Mouse (Mus musculus) liver, embryonic 16.5 days (tissue): Measurements from ENCODE around the gene Abcb8. TPM values are rescaled to one million over a fixed set of nuclear protein-coding genes. Genes with fewer than 3 reads are reported as not detected.

Source experiments
- ATAC-seq: fragments of 200-750 bp; cut with Nextera tagmentation; 2 replicates; pipeline ENCODE4 v1.8.0; 2017; ENCODE audit warnings: low read depth, mild to moderate bottlenecking, moderate number of reproducible peaks, moderate library complexity
- H3K27ac ChIP-seq: fragments of 300-500 bp; sonication (generic); 2 replicates; pipeline ENCODE4 v1.5.1; 2014; ENCODE audit warnings: mild to moderate bottlenecking, low read length
- H3K27me3 ChIP-seq: fragments of 300-500 bp; sonication (generic); 2 replicates; pipeline ENCODE4 v1.6.1; 2014; ENCODE audit warnings: low read depth, low read length, mixed read lengths; ENCODE audit not compliant: control insufficient read depth, insufficient read depth
- H3K36me3 ChIP-seq: fragments of 300-500 bp; sonication (generic); 2 replicates; pipeline ENCODE4 v1.6.1; 2014; ENCODE audit warnings: mild to moderate bottlenecking; ENCODE audit not compliant: control insufficient read depth, insufficient read depth
- H3K4me1 ChIP-seq: fragments of 300-500 bp; sonication (generic); 2 replicates; pipeline ENCODE4 v1.6.1; 2014; ENCODE audit warnings: low read depth, low read length, mixed read lengths; ENCODE audit not compliant: control insufficient read depth
- H3K4me2 ChIP-seq: fragments of 300-500 bp; sonication (generic); 2 replicates; pipeline ENCODE4 v1.6.1; 2014; ENCODE audit warnings: low read depth, low read length, mixed read lengths
- H3K4me3 ChIP-seq: fragments of 300-500 bp; sonication (generic); 2 replicates; pipeline ENCODE4 v1.5.1; 2014; ENCODE audit warnings: low read depth, mild to moderate bottlenecking, low read length
- H3K9ac ChIP-seq: fragments of 300-500 bp; sonication (generic); 2 replicates; pipeline ENCODE4 v1.6.1; 2014; ENCODE audit warnings: low read depth, low read length
- H3K9me3 ChIP-seq: fragments of 300-500 bp; sonication (generic); replicated peaks from 2 replicates; pipeline ENCODE4 v1.6.1; 2016; ENCODE audit warnings: low read length; ENCODE audit not compliant: control insufficient read depth
- WGBS: fragments of 180-500 bp; shearing (Covaris S2); extraction: QIAGEN DNeasy Blood & Tissue Kit; methylation state at CpG from one replicate; pipeline ENCODE4 v1.1.7; 2014; ENCODE audit not compliant: insufficient replicate concordance; 5-methylcytosine and 5-hydroxymethylcytosine counted together
- polyA plus RNA-seq: library from polyadenylated mRNA; unstranded; fragments of >200 nt; fragmentation: Nextera tagmentation; extraction: Ambion mirVana; gene quantifications from 2 replicates; pipeline ENCODE4 v1.2.1, GENCODE M21; 2015

Abcb8 gene
- polyA plus RNA-seq, 1 experiment from 2014 or later: 29.6 TPM

DNA sequence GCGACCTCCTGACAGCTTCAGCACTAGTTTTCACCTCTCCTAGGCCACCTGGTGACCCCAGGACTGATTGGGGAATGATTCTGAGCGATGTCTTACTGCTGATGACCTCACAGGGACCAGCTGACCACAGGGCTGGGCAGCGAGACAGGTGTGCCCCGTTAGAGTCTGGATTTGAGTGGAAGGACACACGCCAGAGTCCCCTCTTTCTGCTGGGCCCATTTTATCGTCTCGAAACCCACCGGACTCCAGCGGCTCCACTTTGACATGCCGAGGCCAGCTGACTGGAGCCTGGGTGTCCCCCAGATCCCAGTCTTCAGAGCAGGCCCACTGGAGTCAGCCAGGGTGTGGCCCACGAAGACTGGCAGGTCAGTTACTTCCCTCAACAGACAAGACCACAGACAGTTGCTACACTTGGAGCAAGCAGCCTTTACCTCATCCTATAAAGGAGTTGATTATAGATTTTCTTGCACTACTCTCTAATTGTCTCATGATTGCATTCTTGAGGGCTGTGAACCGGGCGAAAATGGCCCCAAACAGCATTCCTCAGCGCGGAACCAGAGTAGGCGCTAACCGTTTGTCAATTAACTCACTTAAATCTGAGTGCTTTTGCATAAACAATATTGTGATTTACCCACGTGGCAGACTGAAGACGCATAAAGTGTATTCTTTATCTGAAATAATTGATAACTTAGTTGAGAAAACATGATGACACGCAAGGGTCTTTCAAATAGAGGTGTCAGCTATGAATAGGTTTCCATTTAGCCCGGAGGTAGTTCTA is 30.7 kb downstream of the Abcb8 start:
- peaks cover 37% of the 10 kb centered on the region for H3K4me1 ChIP-seq
- H3K36me3 ChIP-seq: no peaks in the 10 kb centered on the region
- H3K27ac ChIP-seq: peak overlapping the region; percentile 94
- H3K27me3 ChIP-seq: no peaks in the 10 kb centered on the region
- H3K4me2 ChIP-seq: peak overlapping the region; percentile 89
- no peaks in the 10 kb centered on the region for H3K9me3 ChIP-seq
- H3K4me3 ChIP-seq: peak overlapping the region; percentile 74
- peak overlapping the region; percentile 82 for H3K9ac ChIP-seq
- 9% methylated on average over 21 of the region's 21 CpGs for WGBS
- ATAC-seq: no peak

DNA sequence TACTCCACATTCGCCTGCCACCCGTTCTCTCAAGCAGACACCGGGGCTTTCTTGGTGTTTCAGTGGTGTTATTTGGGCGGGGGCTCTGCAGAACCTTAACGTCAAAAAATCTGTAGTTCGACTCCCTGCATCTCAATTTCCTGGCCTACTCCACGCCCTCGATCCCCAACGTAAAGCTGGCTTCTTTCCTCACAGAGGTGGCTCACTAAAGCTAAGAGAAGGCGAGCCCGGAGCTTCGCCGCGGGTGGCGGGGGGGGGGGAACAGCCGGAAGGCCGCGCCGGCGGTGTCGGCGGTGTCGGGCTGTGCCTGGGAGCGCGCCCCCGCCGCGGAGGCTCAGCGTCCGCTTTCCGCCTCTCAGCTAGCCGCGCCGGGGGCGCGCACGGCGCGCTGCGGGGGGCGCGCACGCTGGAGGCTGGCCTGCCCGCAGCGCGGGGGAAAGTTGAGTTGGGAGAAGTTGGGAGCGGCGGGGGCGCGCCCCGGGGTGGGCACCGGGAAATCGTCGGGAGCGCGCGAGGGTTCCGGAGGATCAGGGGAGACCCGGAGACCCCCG is 31.5 kb downstream of the Abcb8 start:
- Histone ChIP-seq H3K4me1 (peaks cover 37% of the 10 kb centered on the region), H3K9ac (peak overlapping the region; percentile 82), H3K9me3 (no peaks in the 10 kb centered on the region), H3K27ac (peak overlapping the region; percentile 94), H3K4me3 (peak overlapping the region; percentile 74), H3K4me2 (peak overlapping the region; percentile 89), H3K36me3 (no peaks in the 10 kb centered on the region; the same call in 1 of the 2 replicates), H3K27me3 (no peaks in the 10 kb centered on the region)
- ATAC-seq: peak; percentile 59
- under 1% methylated on average over 43 of the region's 60 CpGs for WGBS

DNA sequence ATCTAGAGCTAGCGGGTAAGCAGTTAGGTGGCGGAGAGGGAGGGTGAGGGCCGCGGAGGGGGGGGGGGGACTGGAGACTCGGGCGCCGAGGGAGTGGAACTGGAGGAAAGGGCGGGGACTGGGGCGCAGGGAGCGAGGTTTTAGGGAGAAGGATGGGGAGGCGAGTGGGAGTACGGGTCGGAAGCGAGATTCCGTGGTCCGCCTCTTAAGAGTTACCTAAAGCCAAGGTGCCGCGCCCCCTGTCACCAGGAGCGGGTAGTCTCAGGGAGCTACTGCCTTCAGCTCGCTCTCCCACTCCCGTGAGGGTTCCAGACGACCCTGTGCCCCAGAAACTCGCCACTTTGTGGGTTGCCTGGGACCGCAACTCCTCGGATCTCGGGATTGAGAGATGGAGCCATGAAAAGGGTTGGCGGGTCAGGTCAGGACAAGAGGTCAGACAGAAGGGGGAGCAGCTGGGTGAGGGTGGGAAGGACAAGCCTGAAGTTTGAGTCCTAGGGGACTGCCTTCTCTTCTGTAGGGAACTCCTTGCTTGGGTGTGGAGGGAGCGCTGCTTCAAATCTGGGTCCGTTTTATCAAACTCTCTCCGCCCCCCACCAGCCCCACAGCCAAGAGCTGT is 32.1 kb downstream of the Abcb8 start:
- Histone ChIP-seq H3K27ac (peak overlapping the region; percentile 94), H3K4me3 (peak overlapping the region; percentile 74), H3K9ac (peak overlapping the region; percentile 82), H3K27me3 (no peaks in the 10 kb centered on the region), H3K36me3 (no peaks in the 10 kb centered on the region; the same call in 1 of the 2 replicates), H3K4me2 (peak overlapping the region; percentile 89), H3K9me3 (no peaks in the 10 kb centered on the region), H3K4me1 (peaks cover 37% of the 10 kb centered on the region)
- 1% methylated on average over 24 of the region's 30 CpGs for WGBS
- no peak for ATAC-seq

DNA sequence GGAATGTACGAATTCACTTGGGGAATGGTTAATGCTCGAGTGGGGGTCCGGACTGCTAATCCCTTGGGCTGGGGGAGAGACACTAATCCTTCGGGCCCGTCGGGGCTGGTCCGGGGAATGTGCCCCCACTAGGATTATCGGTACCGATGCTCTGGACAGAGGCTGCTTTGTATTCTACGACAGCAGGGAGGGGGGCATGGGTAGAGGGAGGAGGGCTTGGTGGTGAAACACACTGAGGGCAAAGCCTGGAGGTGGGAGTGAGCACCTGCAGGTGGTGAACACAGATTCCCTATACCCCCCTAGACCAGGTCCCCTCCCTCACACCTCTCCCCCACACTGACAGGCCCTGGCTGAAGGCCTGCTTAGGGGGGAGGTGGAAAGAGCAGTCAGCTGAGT is 32.6 kb downstream of the Abcb8 start:
- H3K9ac ChIP-seq: peak overlapping the region; percentile 82
- 10% methylated on average over 10 of the region's 10 CpGs for WGBS
- peaks cover 37% of the 10 kb centered on the region for H3K4me1 ChIP-seq
- peak overlapping the region; percentile 89 for H3K4me2 ChIP-seq
- H3K36me3 ChIP-seq: peaks cover 2% of the 10 kb centered on the region; the same call in 1 of the 2 replicates
- H3K27ac ChIP-seq: no peak overlapping the region
- no peaks in the 10 kb centered on the region for H3K9me3 ChIP-seq
- no peak for ATAC-seq
- peak overlapping the region; percentile 74 for H3K4me3 ChIP-seq
- no peaks in the 10 kb centered on the region for H3K27me3 ChIP-seq

DNA sequence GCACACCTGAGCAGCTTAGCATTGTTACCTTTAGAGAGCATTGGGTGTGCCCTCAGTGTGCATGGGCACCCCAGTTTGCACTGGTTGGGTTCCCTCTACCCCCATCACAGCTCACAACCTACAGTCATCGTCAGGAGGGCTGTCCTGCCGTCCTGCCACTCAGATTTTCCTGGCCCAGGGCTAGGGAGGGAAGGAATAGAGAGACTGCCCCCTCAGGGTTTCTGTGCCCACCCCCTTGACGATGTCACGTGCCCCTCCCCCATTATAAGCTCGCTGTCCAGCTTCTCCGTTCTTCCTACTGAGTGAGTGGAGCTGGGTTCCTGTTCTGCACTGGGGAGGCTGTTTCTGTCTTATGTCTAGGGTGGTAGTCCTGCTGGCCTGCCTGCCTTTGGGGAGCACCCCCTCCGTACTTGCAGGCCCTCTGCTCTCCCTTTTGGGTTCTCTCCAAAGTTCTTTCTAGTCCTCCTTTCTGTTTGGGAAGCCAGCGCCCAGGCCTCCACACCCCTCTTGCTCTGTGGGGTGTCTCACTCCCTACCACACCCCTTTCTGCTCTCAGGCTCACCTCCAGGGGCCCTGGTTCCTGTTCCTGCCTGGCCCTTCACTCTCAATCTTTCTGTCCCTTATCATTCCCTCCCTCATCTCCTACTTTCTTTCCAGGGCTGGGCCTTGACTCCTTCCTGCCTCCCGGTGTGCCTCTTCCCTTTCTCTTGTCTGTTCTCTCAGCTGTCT is 33.3 kb downstream of the Abcb8 start:
- no peak for ATAC-seq
- peaks cover 5% of the 10 kb centered on the region; the same call in 1 of the 2 replicates for H3K36me3 ChIP-seq
- peak overlapping the region; percentile 89 for H3K4me2 ChIP-seq
- H3K4me1 ChIP-seq: peaks cover 37% of the 10 kb centered on the region
- H3K27me3 ChIP-seq: no peaks in the 10 kb centered on the region
- peak overlapping the region; percentile 74; the same call in 1 of the 2 replicates for H3K4me3 ChIP-seq
- no peaks in the 10 kb centered on the region for H3K9me3 ChIP-seq
- WGBS: 12% methylated on average over 9 of the region's 9 CpGs
- no peak overlapping the region for H3K27ac ChIP-seq
- no peak overlapping the region for H3K9ac ChIP-seq

DNA sequence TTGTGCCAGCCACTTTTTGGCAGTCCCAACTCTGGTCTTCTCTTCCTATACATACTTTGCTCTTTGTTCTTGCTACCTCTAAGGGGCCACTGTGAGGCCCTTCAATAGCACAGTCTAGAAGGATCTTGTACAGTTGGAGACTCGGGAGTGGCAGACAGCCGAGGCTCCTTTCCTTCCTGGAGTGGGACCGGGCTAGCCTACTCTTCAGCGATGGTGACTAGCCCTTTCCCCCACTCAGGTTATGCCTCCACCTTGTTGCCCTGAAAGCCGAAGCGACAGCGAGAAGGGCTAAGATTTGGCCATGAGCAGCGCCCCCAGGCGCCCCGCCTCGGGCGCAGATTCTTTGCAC is 33.8 kb downstream of the Abcb8 start:
- H3K4me1 ChIP-seq: peaks cover 37% of the 10 kb centered on the region
- WGBS: 36% methylated on average over 12 of the region's 12 CpGs
- peak overlapping the region; percentile 7; the same call in 1 of the 2 replicates for H3K4me2 ChIP-seq
- no peak for ATAC-seq
- H3K27ac ChIP-seq: no peak overlapping the region
- no peak overlapping the region for H3K9ac ChIP-seq
- no peaks in the 10 kb centered on the region for H3K9me3 ChIP-seq
- peaks cover 6% of the 10 kb centered on the region; the same call in 1 of the 2 replicates for H3K36me3 ChIP-seq
- no peaks in the 10 kb centered on the region for H3K27me3 ChIP-seq
- no peak overlapping the region for H3K4me3 ChIP-seq

DNA sequence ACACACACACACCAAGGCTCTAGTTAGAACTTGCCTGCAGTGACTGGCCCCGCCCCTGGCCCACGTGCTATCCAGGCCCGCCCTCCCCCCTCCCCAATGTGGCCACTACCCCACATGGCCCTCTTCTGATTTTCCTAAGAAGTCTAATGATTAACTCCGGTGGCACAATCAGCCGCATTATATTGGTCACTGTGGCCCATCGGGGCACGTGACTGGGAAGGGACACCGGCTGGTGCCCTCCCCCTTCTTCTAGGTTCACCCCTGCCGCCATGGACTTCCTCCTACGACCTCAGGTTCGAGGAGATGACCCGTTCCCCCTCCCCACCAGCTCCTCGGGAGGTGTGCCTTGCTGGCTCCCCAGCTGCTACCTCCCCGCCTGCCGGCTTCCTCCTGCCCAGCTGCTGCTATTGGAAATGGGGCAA is 34.5 kb downstream of the Abcb8 start:
- Histone ChIP-seq H3K4me3 (peak overlapping the region; percentile 41), H3K4me2 (peak overlapping the region; percentile 46), H3K4me1 (peaks cover 33% of the 10 kb centered on the region), H3K9me3 (no peaks in the 10 kb centered on the region), H3K36me3 (peaks cover 9% of the 10 kb centered on the region; the same call in 1 of the 2 replicates), H3K27ac (no peak overlapping the region), H3K9ac (peak overlapping the region; percentile 19; the same call in 1 of the 2 replicates), H3K27me3 (no peaks in the 10 kb centered on the region)
- WGBS: 8% methylated on average over 15 of the region's 15 CpGs
- ATAC-seq: peak; percentile 25

DNA sequence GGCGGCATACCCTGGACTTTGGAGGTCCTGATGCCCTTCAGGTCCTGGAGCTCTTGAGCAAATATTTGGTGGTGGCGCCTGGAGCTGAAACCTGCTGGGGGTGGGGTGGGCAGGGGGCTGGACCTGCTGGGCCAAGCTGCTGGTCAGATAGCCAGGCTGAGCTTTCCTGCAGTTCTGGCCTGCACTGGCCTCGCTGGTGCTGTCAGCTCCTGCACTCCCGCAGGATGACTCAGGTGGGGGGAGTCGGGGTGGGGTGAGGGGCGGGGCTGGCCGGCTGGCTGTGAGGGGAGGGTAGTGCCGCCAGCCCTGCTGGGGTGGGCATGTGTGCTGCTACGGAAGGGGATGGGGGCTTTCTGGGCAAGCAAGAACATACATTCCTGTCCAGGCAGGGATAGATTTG is 35.1 kb downstream of the Abcb8 start:
- Histone ChIP-seq H3K27ac (0 out of 2 replicates have a peak overlapping the region, but pooled peaks have one; percentile 12), H3K4me3 (peak overlapping the region; percentile 41), H3K36me3 (peaks cover 9% of the 10 kb centered on the region; the same call in 1 of the 2 replicates), H3K4me2 (peak overlapping the region; percentile 46), H3K4me1 (peaks cover 31% of the 10 kb centered on the region), H3K27me3 (no peaks in the 10 kb centered on the region), H3K9me3 (no peaks in the 10 kb centered on the region), H3K9ac (no peak overlapping the region)
- WGBS: 38% methylated on average over 9 of the region's 9 CpGs
- no peak for ATAC-seq
